Mouse (Mus musculus): ENCODE data around the gene Prdm5. TPM values are rescaled to one million over a fixed set of nuclear protein-coding genes. Genes with fewer than 3 reads are reported as not detected.

Gene Prdm5
- polyA plus RNA-seq, 1 experiment from 2014 or later, result 19.5 TPM

GRCm38 (mm10) chr6:65781441-65781840 is 2.7 kb downstream of the Prdm5 start:
- WGBS, result 80% methylated on average over 7 of the region's 7 CpGs
- Histone ChIP-seq H3K27ac (no peak overlapping the region), H3K4me1 (peaks cover 20% of the 10 kb centered on the region), H3K27me3 (ENCODE audit: low read depth, poor library complexity, severe bottlenecking) (no peaks in the 10 kb centered on the region), H3K4me3 (no peak overlapping the region), H3K36me3 (no peaks in the 10 kb centered on the region), H3K9me3 (replicated peaks) (no peaks in the 10 kb centered on the region)
- DNase-seq (ENCODE audit: low spot score), result no peak

- DNase-seq (ENCODE audit: low spot score), result no peak
- Histone ChIP-seq H3K27ac (no peak overlapping the region), H3K36me3 (no peaks in the 10 kb centered on the region), H3K9me3 (replicated peaks) (no peaks in the 10 kb centered on the region), H3K4me1 (peaks cover 14% of the 10 kb centered on the region; the same call in 1 of the 2 replicates), H3K27me3 (ENCODE audit: low read depth, poor library complexity, severe bottlenecking) (no peaks in the 10 kb centered on the region), H3K4me3 (no peak overlapping the region)
- 98% methylated on average over 1 of the region's 1 CpGs for WGBS
These were observed 4.9 kb downstream of the Prdm5 start for GRCm38 (mm10) chr6:65783670-65784069.

DNA sequence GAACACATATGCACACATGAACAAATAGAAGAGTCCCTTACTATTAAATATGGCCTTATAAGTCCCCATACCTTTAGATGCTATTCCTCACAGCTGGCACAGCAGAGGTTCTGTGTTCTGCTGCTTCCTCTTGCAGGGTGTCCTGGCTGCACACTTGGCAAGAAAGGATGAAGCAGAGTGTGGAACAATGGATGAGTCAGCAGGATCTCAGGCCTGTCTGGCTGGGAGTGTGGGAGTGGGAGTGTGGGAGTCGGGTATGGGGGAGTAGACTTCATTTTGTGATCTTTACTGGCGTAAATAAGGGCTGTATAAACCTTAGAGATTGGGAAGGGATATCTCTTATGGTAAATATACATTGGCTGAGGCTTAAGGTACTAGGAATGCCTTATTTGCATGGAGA is 14.1 kb downstream of the Prdm5 start:
- no peak for DNase-seq (ENCODE audit: low spot score)
- Histone ChIP-seq H3K36me3 (peaks cover 20% of the 10 kb centered on the region), H3K27ac (no peak overlapping the region), H3K9me3 (replicated peaks) (no peaks in the 10 kb centered on the region), H3K27me3 (ENCODE audit: low read depth, poor library complexity, severe bottlenecking) (no peaks in the 10 kb centered on the region), H3K4me1 (no peaks in the 10 kb centered on the region), H3K4me3 (no peak overlapping the region)
- 85% methylated on average over 2 of the region's 2 CpGs for WGBS

GRCm38 (mm10) chr6:65796552-65796951 is 17.8 kb downstream of the Prdm5 start:
- 82% methylated on average over 3 of the region's 3 CpGs for WGBS
- Histone ChIP-seq H3K4me1 (no peaks in the 10 kb centered on the region), H3K36me3 (peaks cover 26% of the 10 kb centered on the region), H3K27ac (no peak overlapping the region), H3K9me3 (replicated peaks) (no peaks in the 10 kb centered on the region), H3K4me3 (no peak overlapping the region), H3K27me3 (ENCODE audit: low read depth, poor library complexity, severe bottlenecking) (no peaks in the 10 kb centered on the region)
- no peak for DNase-seq (ENCODE audit: low spot score)

DNA sequence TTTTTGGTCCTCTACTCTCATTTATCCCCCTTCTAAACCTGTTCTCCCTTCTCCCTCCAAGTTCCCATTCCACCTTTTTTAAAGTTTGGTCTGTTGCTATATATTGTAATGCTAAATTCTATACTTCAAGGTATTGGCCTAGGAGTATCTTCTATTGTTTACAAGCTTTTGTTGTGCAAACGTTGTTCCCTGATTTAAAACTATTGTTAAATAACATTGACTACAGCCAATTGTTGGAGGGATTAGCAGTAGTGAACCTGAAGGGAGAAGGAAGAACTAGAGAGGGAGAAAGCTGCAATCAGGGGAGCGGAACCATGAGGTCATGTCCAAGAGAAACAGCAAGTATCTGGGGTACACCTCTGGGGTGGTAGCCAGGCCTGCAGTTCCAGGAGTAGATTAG is 18.5 kb downstream of the Prdm5 start:
- peaks cover 26% of the 10 kb centered on the region for H3K36me3 ChIP-seq
- H3K27me3 ChIP-seq (ENCODE audit: low read depth, poor library complexity, severe bottlenecking), result no peaks in the 10 kb centered on the region
- no peak overlapping the region for H3K4me3 ChIP-seq
- 80% methylated on average over 2 of the region's 2 CpGs for WGBS
- H3K9me3 ChIP-seq (replicated peaks), result no peaks in the 10 kb centered on the region
- no peak overlapping the region for H3K27ac ChIP-seq
- no peaks in the 10 kb centered on the region for H3K4me1 ChIP-seq
- no peak for DNase-seq (ENCODE audit: low spot score)

GRCm38 (mm10) chr6:65798390-65798789 is 19.6 kb downstream of the Prdm5 start:
- Histone ChIP-seq H3K36me3 (peaks cover 26% of the 10 kb centered on the region), H3K4me1 (no peaks in the 10 kb centered on the region), H3K27ac (no peak overlapping the region), H3K27me3 (ENCODE audit: low read depth, poor library complexity, severe bottlenecking) (no peaks in the 10 kb centered on the region), H3K9me3 (replicated peaks) (no peaks in the 10 kb centered on the region), H3K4me3 (no peak overlapping the region)
- 94% methylated on average over 3 of the region's 3 CpGs for WGBS
- DNase-seq (ENCODE audit: low spot score), result no peak

DNA sequence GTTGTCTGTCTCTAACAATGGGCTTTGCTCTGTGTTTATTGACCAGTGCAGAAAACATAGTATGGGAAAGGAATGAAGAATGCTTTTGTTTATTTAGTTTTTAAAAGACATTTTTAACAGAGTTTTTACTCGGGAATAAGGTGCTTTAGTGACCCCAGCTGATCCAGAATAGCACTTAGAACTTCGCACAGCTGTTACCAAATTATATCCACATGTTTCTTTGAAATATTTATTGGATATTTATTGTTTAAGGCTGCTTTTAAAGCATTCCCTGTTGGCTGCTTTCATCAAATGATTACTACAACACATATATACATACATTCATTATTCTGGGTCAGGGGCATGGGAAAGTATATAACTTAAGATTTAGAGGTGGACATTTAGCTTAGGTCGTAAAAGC is 32.9 kb downstream of the Prdm5 start:
- peaks cover 3% of the 10 kb centered on the region; the same call in 1 of the 2 replicates for H3K36me3 ChIP-seq
- no peak for DNase-seq (ENCODE audit: low spot score)
- 48% methylated on average over 3 of the region's 3 CpGs for WGBS

GRCm38 (mm10) chr6:65818039-65818747 is 39.4 kb downstream of the Prdm5 start:
- WGBS, result 78% methylated on average over 4 of the region's 4 CpGs

More for the DNA sequence above, 32.9 kb downstream of the Prdm5 start:
- Histone ChIP-seq H3K27ac (no peak overlapping the region), H3K4me1 (peaks cover 9% of the 10 kb centered on the region), H3K9me3 (replicated peaks) (no peaks in the 10 kb centered on the region), H3K27me3 (ENCODE audit: low read depth, poor library complexity, severe bottlenecking) (peaks cover 39% of the 10 kb centered on the region; the same call in 1 of the 2 replicates), H3K4me3 (no peak overlapping the region)

GRCm38 (mm10) chr6:65828656-65829055 is 49.9 kb downstream of the Prdm5 start:
- peaks cover 25% of the 10 kb centered on the region for H3K36me3 ChIP-seq
- no peak overlapping the region for H3K4me3 ChIP-seq
- no peaks in the 10 kb centered on the region for H3K9me3 ChIP-seq (replicated peaks)
- no peaks in the 10 kb centered on the region for H3K4me1 ChIP-seq
- no peak for DNase-seq (ENCODE audit: low spot score)
- H3K27me3 ChIP-seq (ENCODE audit: low read depth, poor library complexity, severe bottlenecking), result no peaks in the 10 kb centered on the region
- no peak overlapping the region for H3K27ac ChIP-seq
- 86% methylated on average over 1 of the region's 1 CpGs for WGBS

More at GRCm38 (mm10) chr6:65818039-65818747, 39.4 kb downstream of the Prdm5 start:
- H3K27me3 ChIP-seq (ENCODE audit: low read depth, poor library complexity, severe bottlenecking), result peaks cover 18% of the 10 kb centered on the region; the same call in 1 of the 2 replicates
- no peak overlapping the region for H3K27ac ChIP-seq
- H3K9me3 ChIP-seq (replicated peaks), result no peaks in the 10 kb centered on the region
- H3K4me1 ChIP-seq, result peaks cover 6% of the 10 kb centered on the region
- no peak for DNase-seq (ENCODE audit: low spot score)
- no peaks in the 10 kb centered on the region for H3K36me3 ChIP-seq
- H3K4me3 ChIP-seq, result no peak overlapping the region

DNA sequence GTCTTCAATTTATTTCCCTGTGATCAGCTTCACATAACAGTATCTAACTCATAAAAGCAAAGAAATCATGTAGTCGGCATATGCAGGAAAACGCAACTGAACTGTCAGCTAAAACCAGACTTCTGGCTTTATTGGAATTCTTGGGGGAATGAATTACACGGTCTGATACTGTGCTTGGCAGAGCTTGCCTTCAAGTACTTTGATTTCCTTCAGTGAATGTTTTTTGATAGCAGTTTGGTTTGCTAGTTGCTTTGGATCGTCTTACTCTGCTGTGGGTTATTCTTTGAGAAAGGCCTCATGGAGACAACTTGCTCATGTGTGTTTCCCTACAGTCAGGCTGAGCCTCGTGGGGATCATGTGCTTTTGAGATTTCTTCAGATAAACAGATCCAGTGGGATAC is 52.7 kb downstream of the Prdm5 start:
- Histone ChIP-seq H3K36me3 (peaks cover 38% of the 10 kb centered on the region), H3K27me3 (ENCODE audit: low read depth, poor library complexity, severe bottlenecking) (no peaks in the 10 kb centered on the region), H3K4me1 (no peaks in the 10 kb centered on the region), H3K4me3 (no peak overlapping the region), H3K9me3 (replicated peaks) (no peaks in the 10 kb centered on the region), H3K27ac (no peak overlapping the region)
- 95% methylated on average over 5 of the region's 5 CpGs for WGBS
- no peak for DNase-seq (ENCODE audit: low spot score)

DNA sequence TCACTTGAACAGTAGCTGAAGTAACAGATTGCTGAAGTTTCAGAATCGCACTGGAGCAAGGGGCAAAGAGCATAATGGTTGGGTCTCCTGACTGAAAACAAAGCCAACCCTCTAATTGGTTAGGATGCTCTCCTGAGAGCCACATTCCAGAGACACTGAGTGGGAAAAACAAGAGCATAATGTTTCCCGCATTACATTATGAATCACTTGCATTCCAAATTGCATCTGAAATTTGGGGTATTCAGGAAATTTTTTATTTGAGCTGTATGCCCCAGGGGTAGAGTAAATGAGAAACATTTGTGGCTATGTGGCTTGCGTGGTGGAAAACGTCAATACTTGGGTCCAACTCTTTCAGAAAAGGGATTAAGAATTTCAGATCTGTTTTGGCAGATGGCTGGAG is 55.2 kb downstream of the Prdm5 start:
- no peaks in the 10 kb centered on the region for H3K27me3 ChIP-seq (ENCODE audit: low read depth, poor library complexity, severe bottlenecking)
- DNase-seq (ENCODE audit: low spot score), result no peak
- 94% methylated on average over 4 of the region's 4 CpGs for WGBS
- no peak overlapping the region for H3K27ac ChIP-seq
- no peak overlapping the region for H3K4me3 ChIP-seq
- peaks cover 41% of the 10 kb centered on the region for H3K36me3 ChIP-seq
- H3K9me3 ChIP-seq (replicated peaks), result no peaks in the 10 kb centered on the region
- H3K4me1 ChIP-seq, result no peaks in the 10 kb centered on the region

GRCm38 (mm10) chr6:65842579-65842978 is 63.8 kb downstream of the Prdm5 start:
- DNase-seq (ENCODE audit: low spot score), result no peak
- no peaks in the 10 kb centered on the region for H3K4me1 ChIP-seq
- WGBS, result 94% methylated on average over 4 of the region's 4 CpGs
- no peak overlapping the region for H3K27ac ChIP-seq
- H3K4me3 ChIP-seq, result no peak overlapping the region
- H3K27me3 ChIP-seq (ENCODE audit: low read depth, poor library complexity, severe bottlenecking), result no peaks in the 10 kb centered on the region
- no peaks in the 10 kb centered on the region for H3K9me3 ChIP-seq (replicated peaks)
- H3K36me3 ChIP-seq, result no peaks in the 10 kb centered on the region

DNA sequence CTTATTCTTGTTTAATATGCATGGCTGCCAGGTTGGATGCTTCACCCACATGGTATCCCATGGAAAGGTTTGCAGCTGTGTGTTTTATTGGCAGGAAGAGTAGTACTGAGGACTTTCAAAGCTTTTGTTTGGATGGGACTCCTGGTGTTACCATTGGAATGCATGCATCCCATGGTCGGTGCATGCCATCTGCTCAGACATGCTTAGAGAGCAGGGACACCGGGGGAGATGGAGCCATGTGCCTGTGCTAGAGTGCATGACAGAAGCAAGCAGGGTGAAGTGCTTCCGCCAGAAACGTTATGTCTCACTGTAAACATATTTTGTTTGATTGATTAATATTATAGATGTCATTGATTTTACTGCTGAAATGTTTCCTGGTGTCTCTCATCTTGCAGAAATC is 70.3 kb downstream of the Prdm5 start:
- Histone ChIP-seq H3K27me3 (ENCODE audit: low read depth, poor library complexity, severe bottlenecking) (no peaks in the 10 kb centered on the region), H3K4me1 (peaks cover 1% of the 10 kb centered on the region; the same call in 1 of the 2 replicates), H3K4me3 (no peak overlapping the region), H3K27ac (no peak overlapping the region), H3K9me3 (replicated peaks) (no peaks in the 10 kb centered on the region), H3K36me3 (no peaks in the 10 kb centered on the region)
- WGBS, result 90% methylated on average over 4 of the region's 4 CpGs
- no peak for DNase-seq (ENCODE audit: low spot score)

DNA sequence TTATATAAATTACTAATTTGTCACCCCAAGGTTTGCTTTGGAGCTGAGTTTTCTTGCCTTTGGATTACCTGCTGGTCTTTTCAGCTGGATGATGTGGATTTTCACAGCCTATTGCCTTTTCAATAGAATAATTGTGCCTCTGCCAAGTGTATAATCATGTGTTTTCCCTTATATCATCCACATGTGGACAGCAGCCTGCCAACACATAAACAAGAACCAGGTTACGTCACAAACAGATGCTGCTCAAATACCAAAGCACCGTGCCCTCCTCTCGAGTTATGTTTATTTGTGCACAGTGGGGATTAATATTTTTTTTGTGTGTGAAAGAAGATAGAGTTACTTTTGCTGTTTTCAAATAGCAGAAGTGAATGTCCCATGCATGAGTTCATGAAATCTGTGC is 70.9 kb downstream of the Prdm5 start:
- no peaks in the 10 kb centered on the region for H3K27me3 ChIP-seq (ENCODE audit: low read depth, poor library complexity, severe bottlenecking)
- DNase-seq (ENCODE audit: low spot score), result no peak
- H3K4me1 ChIP-seq, result peaks cover 7% of the 10 kb centered on the region
- H3K36me3 ChIP-seq, result no peaks in the 10 kb centered on the region
- H3K9me3 ChIP-seq (replicated peaks), result no peaks in the 10 kb centered on the region
- no peak overlapping the region for H3K4me3 ChIP-seq
- 90% methylated on average over 3 of the region's 3 CpGs for WGBS
- no peak overlapping the region for H3K27ac ChIP-seq
